Mouse (Mus musculus) olfactory bulb, adult 2 months (tissue): Measurements from ENCODE around the gene Rpn2.

Experiments used
- CTCF ChIP-seq: fragments of 200-500 bp; IDR thresholded peaks from 2 replicates; pipeline ENCODE4 v1.5.1; 2012; ENCODE audit warnings: low read depth, mild to moderate bottlenecking, low read length, moderate library complexity; ENCODE audit not compliant: insufficient read depth
- POLR2A ChIP-seq: fragments of 200-500 bp; IDR thresholded peaks from 2 replicates; pipeline ENCODE4 v1.6.1; 2012; ENCODE audit warnings: mild to moderate bottlenecking, low read depth, low read length, moderate library complexity; ENCODE audit not compliant: insufficient read depth

- TF ChIP-seq POLR2A (no peak), CTCF (peak; percentile 36; the same call in 1 of the 2 replicates)
Observed at GRCm38 (mm10) chr2:157259720-157260119, 19.1 kb upstream of the Rpn2 start.
